Mouse (Mus musculus) heart, embryonic 15.5 days (tissue): Measurements from ENCODE around the gene Ccdc157. TPM values are rescaled to one million over a fixed set of nuclear protein-coding genes. Genes with fewer than 3 reads are reported as not detected.

Source experiments
- ATAC-seq: fragments of 200-750 bp; cut with Nextera tagmentation; replicated peaks from 2 replicates; pipeline ENCODE4 v1.8.0; 2017; ENCODE audit warnings: low read depth, moderate TSS enrichment; ENCODE audit not compliant: insufficient number of reproducible peaks, insufficient read depth, low FRiP score
- H3K27ac ChIP-seq: fragments of 300-500 bp; sonication (generic); 2 replicates; pipeline ENCODE4 v1.5.1; 2015; ENCODE audit warnings: mild to moderate bottlenecking, inconsistent platforms
- H3K27me3 ChIP-seq: fragments of 300-500 bp; sonication (generic); 2 replicates; pipeline ENCODE4 v1.6.1; 2015; ENCODE audit warnings: inconsistent platforms
- H3K36me3 ChIP-seq: fragments of 300-500 bp; sonication (generic); 2 replicates; pipeline ENCODE4 v1.6.1; 2015; ENCODE audit warnings: mild to moderate bottlenecking, inconsistent platforms
- H3K4me1 ChIP-seq: fragments of 300-500 bp; sonication (generic); replicated peaks from 2 replicates; pipeline ENCODE4 v1.6.1; 2015; ENCODE audit warnings: inconsistent platforms
- H3K4me2 ChIP-seq: fragments of 300-500 bp; sonication (generic); 2 replicates; pipeline ENCODE4 v1.6.1; 2015; ENCODE audit warnings: inconsistent platforms, mild to moderate bottlenecking, moderate library complexity
- H3K4me3 ChIP-seq: fragments of 300-500 bp; sonication (generic); 2 replicates; pipeline ENCODE4 v1.5.1; 2015; ENCODE audit warnings: mild to moderate bottlenecking, inconsistent platforms
- H3K9ac ChIP-seq: fragments of 300-500 bp; sonication (generic); 2 replicates; pipeline ENCODE4 v1.6.1; 2015; ENCODE audit warnings: mild to moderate bottlenecking, inconsistent platforms
- H3K9me3 ChIP-seq: fragments of 300-500 bp; sonication (generic); replicated peaks from 2 replicates; pipeline ENCODE4 v1.6.1; 2016; ENCODE audit warnings: inconsistent platforms
- WGBS: fragments of 180-500 bp; shearing (Covaris S2); methylation state at CpG from one replicate; pipeline ENCODE4 v1.1.7; 2015; ENCODE audit warnings: mixed read lengths; 5-methylcytosine and 5-hydroxymethylcytosine counted together
- polyA plus RNA-seq: library from polyadenylated mRNA; unstranded; fragments of >200 nt; fragmentation: Nextera tagmentation; extraction: Ambion mirVana; gene quantifications from 2 replicates; pipeline ENCODE4 v1.2.1, GENCODE M21; 2015

Gene Ccdc157
- polyA plus RNA-seq, 1 experiment from 2014 or later = 4.4 TPM

DNA sequence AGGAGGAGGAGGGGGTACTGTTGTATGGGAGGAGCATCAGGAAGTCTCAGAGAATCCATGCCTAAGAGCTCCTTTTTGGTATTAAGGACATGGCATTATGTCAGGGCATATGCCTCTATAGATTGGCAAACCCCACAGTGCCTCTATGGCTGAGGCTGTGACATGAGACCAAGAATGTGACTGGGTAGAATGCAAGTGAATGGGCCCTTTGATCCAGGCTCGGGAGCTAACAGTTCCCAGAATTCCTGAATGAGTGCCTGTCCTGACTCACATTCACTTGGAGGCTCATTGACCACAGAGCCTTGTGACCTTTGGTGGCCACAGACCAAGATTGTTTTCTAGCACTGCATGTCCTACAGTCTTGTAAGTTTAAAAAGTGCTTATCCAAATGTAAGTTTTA is 22.0 kb upstream of the Ccdc157 start:
- no peak overlapping the region for H3K4me2 ChIP-seq
- no peak overlapping the region for H3K4me3 ChIP-seq
- WGBS = 16% methylated on average over 1 of the region's 1 CpGs
- ATAC-seq = no peak
- H3K27me3 ChIP-seq = no peaks in the 10 kb centered on the region
- H3K27ac ChIP-seq = no peak overlapping the region
- peaks cover 15% of the 10 kb centered on the region for H3K4me1 ChIP-seq
- H3K36me3 ChIP-seq = peaks cover 62% of the 10 kb centered on the region
- H3K9ac ChIP-seq = no peak overlapping the region
- no peaks in the 10 kb centered on the region for H3K9me3 ChIP-seq

DNA sequence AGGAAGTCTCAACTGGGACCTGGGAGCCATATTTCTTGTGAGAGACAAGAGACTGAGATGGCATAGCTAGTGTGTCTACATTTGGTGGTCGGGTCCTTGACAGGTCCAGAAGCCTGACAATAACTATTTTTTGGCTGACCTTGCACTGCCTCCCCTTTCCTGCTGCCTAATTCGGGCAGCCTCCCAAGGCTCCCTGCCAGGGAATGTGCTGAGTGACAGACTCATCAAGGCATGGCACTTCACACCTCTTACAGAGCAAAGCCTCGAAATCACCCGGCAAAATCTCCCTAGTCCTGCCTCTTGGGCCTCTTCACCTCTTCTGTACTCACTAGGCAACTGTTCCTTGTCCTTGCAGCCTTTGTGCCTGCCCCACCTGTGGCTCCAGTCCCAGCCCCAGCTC is 17.6 kb upstream of the Ccdc157 start:
- no peaks in the 10 kb centered on the region for H3K9me3 ChIP-seq
- H3K4me3 ChIP-seq = no peak overlapping the region
- H3K27ac ChIP-seq = peak overlapping the region; percentile 63
- no peaks in the 10 kb centered on the region for H3K27me3 ChIP-seq
- WGBS = 39% methylated on average over 4 of the region's 4 CpGs
- H3K9ac ChIP-seq = no peak overlapping the region
- no peak overlapping the region for H3K4me2 ChIP-seq
- peak; percentile 71 for ATAC-seq
- H3K36me3 ChIP-seq = peaks cover 98% of the 10 kb centered on the region
- H3K4me1 ChIP-seq = peaks cover 15% of the 10 kb centered on the region

DNA sequence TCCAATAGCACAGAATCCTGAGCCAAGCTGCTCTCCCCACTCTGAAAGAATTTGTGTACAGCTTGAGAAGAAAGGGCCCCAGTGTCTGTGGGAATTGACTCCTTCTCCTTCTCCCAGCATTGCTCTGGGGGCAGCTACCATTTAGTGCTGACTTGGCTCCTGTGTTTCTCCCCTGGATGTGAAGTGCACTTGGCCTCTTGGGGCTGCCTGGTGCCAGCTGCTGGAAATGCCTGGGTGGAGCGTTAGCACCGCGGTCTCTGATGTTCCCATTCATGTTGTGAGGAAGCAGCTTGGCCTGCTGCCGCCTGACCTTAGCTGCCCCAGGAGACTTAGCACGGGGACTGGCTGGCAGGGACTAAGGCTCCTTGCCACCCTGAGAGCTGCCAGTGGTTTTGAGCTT is 14.5 kb upstream of the Ccdc157 start:
- Histone ChIP-seq H3K9me3 (no peaks in the 10 kb centered on the region), H3K4me1 (peaks cover 12% of the 10 kb centered on the region), H3K36me3 (peaks cover 97% of the 10 kb centered on the region), H3K4me3 (no peak overlapping the region), H3K27me3 (no peaks in the 10 kb centered on the region), H3K27ac (no peak overlapping the region), H3K9ac (no peak overlapping the region), H3K4me2 (no peak overlapping the region)
- no peak for ATAC-seq
- 83% methylated on average over 5 of the region's 5 CpGs for WGBS

DNA sequence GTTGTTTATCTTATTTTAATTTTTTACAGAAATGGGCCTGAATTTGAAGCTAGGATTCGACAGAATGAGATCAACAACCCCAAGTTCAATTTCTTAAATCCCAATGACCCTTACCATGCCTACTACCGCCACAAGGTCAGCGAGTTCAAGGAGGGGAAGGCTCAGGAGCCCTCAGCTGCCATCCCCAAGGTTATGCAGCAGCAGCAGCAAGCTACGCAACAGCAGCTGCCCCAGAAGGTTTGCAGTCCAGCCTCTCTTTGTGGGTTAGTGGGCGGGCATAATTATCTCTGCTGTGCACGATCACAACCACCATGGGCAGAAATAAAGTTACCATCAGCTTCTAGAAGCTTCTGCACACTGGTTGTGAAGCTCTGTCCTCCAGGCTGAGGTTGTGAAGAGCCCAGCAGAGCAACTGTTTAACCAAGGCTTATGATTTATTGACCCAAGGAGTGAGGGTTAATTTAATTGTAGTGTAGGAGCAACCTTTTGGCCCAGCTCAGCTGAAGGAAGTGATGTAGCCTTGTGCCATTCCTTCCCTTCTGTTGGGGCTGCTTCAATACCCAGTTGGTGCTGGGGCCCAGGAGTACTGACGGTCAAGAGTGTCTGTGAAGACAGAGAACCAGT is 6.5 kb upstream of the Ccdc157 start:
- 92% methylated on average over 7 of the region's 7 CpGs for WGBS

DNA sequence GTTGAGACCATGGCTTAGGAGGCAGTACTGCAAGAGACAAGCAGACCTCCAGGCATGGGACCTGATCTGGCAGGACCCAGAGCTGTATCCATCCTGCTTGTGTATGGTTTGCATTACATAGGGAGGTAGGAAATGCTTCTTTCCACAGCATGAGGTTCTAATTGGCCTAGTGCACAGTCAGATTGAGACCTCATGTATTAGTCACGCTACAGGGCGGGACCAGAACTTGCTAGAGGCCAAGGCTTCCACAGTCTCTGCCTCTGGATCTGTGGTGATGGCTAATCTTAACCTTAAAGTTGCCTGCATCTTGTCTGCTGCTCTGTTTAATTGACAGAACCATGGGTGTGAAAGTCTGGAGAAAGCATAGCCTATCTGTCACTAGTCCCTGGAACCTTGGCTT is 4.6 kb upstream of the Ccdc157 start:
- H3K27ac ChIP-seq = no peak overlapping the region
- no peak overlapping the region for H3K4me2 ChIP-seq
- WGBS = 96% methylated on average over 2 of the region's 2 CpGs
- no peaks in the 10 kb centered on the region for H3K9me3 ChIP-seq
- peaks cover 80% of the 10 kb centered on the region for H3K36me3 ChIP-seq
- H3K4me1 ChIP-seq = peaks cover 32% of the 10 kb centered on the region
- no peak for ATAC-seq
- no peak overlapping the region for H3K9ac ChIP-seq
- no peak overlapping the region for H3K4me3 ChIP-seq
- no peaks in the 10 kb centered on the region for H3K27me3 ChIP-seq

More for the DNA sequence above, 6.5 kb upstream of the Ccdc157 start:
- Histone ChIP-seq H3K27me3 (no peaks in the 10 kb centered on the region), H3K27ac (no peak overlapping the region), H3K4me3 (no peak overlapping the region), H3K4me1 (peaks cover 22% of the 10 kb centered on the region), H3K36me3 (peaks cover 97% of the 10 kb centered on the region), H3K4me2 (no peak overlapping the region), H3K9ac (no peak overlapping the region), H3K9me3 (no peaks in the 10 kb centered on the region)
- ATAC-seq = no peak

GRCm38 (mm10) chr11:4160758-4161480 is 826 bp upstream of the Ccdc157 start:
- Histone ChIP-seq H3K4me2 (peak overlapping the region; percentile 86), H3K9me3 (no peaks in the 10 kb centered on the region), H3K4me3 (peak overlapping the region; percentile 81), H3K36me3 (peaks cover 43% of the 10 kb centered on the region), H3K9ac (peak overlapping the region; percentile 87), H3K4me1 (peaks cover 44% of the 10 kb centered on the region), H3K27me3 (no peaks in the 10 kb centered on the region), H3K27ac (peak overlapping the region; percentile 91)
- ATAC-seq = no peak
- WGBS = 5% methylated on average over 15 of the region's 15 CpGs

- Histone ChIP-seq H3K9ac (no peak overlapping the region), H3K4me2 (no peak overlapping the region), H3K27me3 (no peaks in the 10 kb centered on the region), H3K27ac (no peak overlapping the region), H3K4me1 (peaks cover 37% of the 10 kb centered on the region), H3K9me3 (no peaks in the 10 kb centered on the region), H3K36me3 (peaks cover 21% of the 10 kb centered on the region), H3K4me3 (0 out of 2 replicates have a peak overlapping the region, but pooled peaks have one; percentile 7)
- no peak for ATAC-seq
- 69% methylated on average over 3 of the region's 3 CpGs for WGBS
These were observed 1.4 kb downstream of the Ccdc157 start for GRCm38 (mm10) chr11:4158676-4159075.

- no peak overlapping the region for H3K9ac ChIP-seq
- no peak for ATAC-seq
- H3K27me3 ChIP-seq = no peaks in the 10 kb centered on the region
- peaks cover 14% of the 10 kb centered on the region for H3K4me1 ChIP-seq
- no peak overlapping the region for H3K27ac ChIP-seq
- H3K4me2 ChIP-seq = no peak overlapping the region
- WGBS = 46% methylated on average over 5 of the region's 5 CpGs
- H3K36me3 ChIP-seq = no peaks in the 10 kb centered on the region
- no peaks in the 10 kb centered on the region for H3K9me3 ChIP-seq
- H3K4me3 ChIP-seq = no peak overlapping the region
These were observed 4.5 kb downstream of the Ccdc157 start for GRCm38 (mm10) chr11:4155641-4156040.

DNA sequence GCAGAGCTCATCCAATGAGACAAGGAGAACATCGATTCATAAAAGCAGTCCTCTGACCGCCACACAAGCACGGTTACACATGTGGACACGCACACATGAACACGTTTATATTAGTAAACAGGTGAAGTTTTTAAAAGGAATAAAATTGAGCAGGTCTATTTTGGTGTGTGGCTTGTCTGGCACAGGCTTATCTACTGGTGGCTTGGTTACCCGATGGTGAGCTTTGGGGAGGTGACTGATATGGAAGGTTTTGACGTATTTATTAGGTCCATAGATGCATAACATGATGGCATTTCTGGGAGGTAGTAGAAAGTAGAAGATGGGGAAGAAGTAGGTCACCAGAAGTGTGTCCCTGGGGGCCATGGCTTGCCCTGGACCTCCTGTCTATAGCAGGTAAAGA is 6.4 kb downstream of the Ccdc157 start:
- WGBS = 85% methylated on average over 7 of the region's 7 CpGs
- Histone ChIP-seq H3K9ac (no peak overlapping the region), H3K9me3 (no peaks in the 10 kb centered on the region), H3K4me1 (0 out of 2 replicates have a peak, but pooled peaks cover 5% of the 10 kb centered on the region), H3K27me3 (no peaks in the 10 kb centered on the region), H3K36me3 (no peaks in the 10 kb centered on the region), H3K4me2 (no peak overlapping the region), H3K27ac (no peak overlapping the region), H3K4me3 (no peak overlapping the region)
- no peak for ATAC-seq

GRCm38 (mm10) chr11:4149886-4150285 is 10.2 kb downstream of the Ccdc157 start:
- H3K4me2 ChIP-seq = no peak overlapping the region
- H3K27me3 ChIP-seq = no peaks in the 10 kb centered on the region
- no peaks in the 10 kb centered on the region for H3K4me1 ChIP-seq
- no peak overlapping the region for H3K9ac ChIP-seq
- no peaks in the 10 kb centered on the region for H3K36me3 ChIP-seq
- no peak overlapping the region for H3K4me3 ChIP-seq
- 85% methylated on average over 6 of the region's 6 CpGs for WGBS
- no peaks in the 10 kb centered on the region for H3K9me3 ChIP-seq
- no peak overlapping the region for H3K27ac ChIP-seq
- no peak for ATAC-seq

- no peaks in the 10 kb centered on the region for H3K27me3 ChIP-seq
- no peak for ATAC-seq
These were observed 11.4 kb downstream of the Ccdc157 start for GRCm38 (mm10) chr11:4148536-4149156.

More at GRCm38 (mm10) chr11:4148536-4149156, 11.4 kb downstream of the Ccdc157 start:
- Histone ChIP-seq H3K9me3 (no peaks in the 10 kb centered on the region), H3K27ac (no peak overlapping the region), H3K4me2 (no peak overlapping the region), H3K4me3 (no peak overlapping the region), H3K4me1 (no peaks in the 10 kb centered on the region), H3K9ac (no peak overlapping the region), H3K36me3 (0 out of 2 replicates have a peak, but pooled peaks cover 6% of the 10 kb centered on the region)
- WGBS = 81% methylated on average over 9 of the region's 9 CpGs
